Mouse (Mus musculus): ENCODE measurements around the gene Sergef.

DNA sequence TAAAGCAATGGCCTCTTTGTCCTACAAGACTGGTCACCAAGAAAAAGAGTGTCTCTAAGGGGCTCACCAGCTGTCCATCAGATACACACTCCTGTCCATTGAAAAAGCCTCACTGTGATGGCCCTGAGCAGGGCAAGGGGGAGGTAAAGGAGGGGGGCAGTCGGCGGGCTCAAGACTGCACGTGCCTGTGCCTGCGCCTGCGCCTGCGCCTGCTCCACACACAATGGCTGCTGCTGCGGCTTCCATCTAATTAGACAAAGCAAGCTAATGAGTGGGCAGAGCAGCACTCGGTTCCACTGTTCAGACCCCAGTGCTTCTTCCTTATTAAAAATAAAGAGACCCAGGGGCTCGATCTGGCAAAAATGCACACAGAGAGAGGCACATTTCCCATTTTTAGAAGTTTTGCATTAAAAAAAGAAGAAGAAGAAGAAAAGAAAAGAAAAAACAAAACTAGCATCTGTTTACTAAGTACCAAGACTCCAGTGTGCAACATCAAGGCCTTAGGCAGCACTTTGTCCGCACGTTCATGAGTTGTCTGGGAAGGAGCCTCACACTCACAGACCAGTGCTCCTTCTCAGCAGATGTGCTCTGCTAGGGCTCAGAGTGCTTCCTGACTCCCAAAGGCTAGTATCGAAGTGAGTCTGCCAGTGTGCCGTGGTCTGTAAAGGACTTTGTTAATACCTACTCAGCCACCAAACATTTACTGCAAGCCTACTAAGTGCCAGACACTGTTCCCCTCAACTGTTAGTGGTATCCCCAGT lies 83.1 kb downstream of the Sergef start:
- TF ChIP-seq TAL1 (IDR thresholded peaks at IDR 0.05; ENCODE audit: low read length) (no peak), GATA1 (IDR thresholded peaks at IDR 0.05; ENCODE audit: low read length) (no peak)

Measured in erythroblast, embryonic 14.5 days (primary cell).